Mouse (Mus musculus): ENCODE data around the gene Serpina1f. TPM values are rescaled to one million over a fixed set of nuclear protein-coding genes. Genes with fewer than 3 reads are reported as not detected.

Serpina1f gene
- polyA plus RNA-seq, 1 experiment from 2014 or later: not detected

- WGBS: 86% methylated on average over 2 of the region's 2 CpGs
- H3K27me3 ChIP-seq: no peaks in the 10 kb centered on the region
- no peak overlapping the region for H3K9ac ChIP-seq
- no peaks in the 10 kb centered on the region for H3K9me3 ChIP-seq
- no peaks in the 10 kb centered on the region for H3K36me3 ChIP-seq
- no peaks in the 10 kb centered on the region for H3K4me1 ChIP-seq
- no peak overlapping the region for H3K27ac ChIP-seq
- H3K4me3 ChIP-seq: no peak overlapping the region
- ATAC-seq (ENCODE audit: insufficient number of reproducible peaks, insufficient read depth, low FRiP score, low TSS enrichment): no peak
- H3K4me2 ChIP-seq (replicated peaks): no peak overlapping the region
Observed at GRCm38 (mm10) chr12:103659171-103659570, 36.2 kb downstream of the Serpina1f start.

- Histone ChIP-seq H3K4me1 (no peaks in the 10 kb centered on the region), H3K4me2 (replicated peaks) (no peak overlapping the region), H3K4me3 (no peak overlapping the region), H3K36me3 (no peaks in the 10 kb centered on the region), H3K9ac (no peak overlapping the region), H3K9me3 (no peaks in the 10 kb centered on the region), H3K27ac (no peak overlapping the region), H3K27me3 (no peaks in the 10 kb centered on the region)
- 81% methylated on average over 10 of the region's 10 CpGs for WGBS
- ATAC-seq (ENCODE audit: insufficient number of reproducible peaks, insufficient read depth, low FRiP score, low TSS enrichment): no peak
Observed at GRCm38 (mm10) chr12:103657991-103658390, 37.3 kb downstream of the Serpina1f start.

GRCm38 (mm10) chr12:103656848-103657626 lies 38.3 kb downstream of the Serpina1f start, which contains the start of gene Serpina6:
Gene Serpina6, minus strand, starts transcription at chr12:103657212.
- H3K36me3 ChIP-seq: no peaks in the 10 kb centered on the region
- no peaks in the 10 kb centered on the region for H3K4me1 ChIP-seq
- no peaks in the 10 kb centered on the region for H3K27me3 ChIP-seq
- no peaks in the 10 kb centered on the region for H3K9me3 ChIP-seq
- H3K9ac ChIP-seq: no peak within 1 kb of the TSS
- H3K4me3 ChIP-seq: no peak within 1 kb of the TSS
- H3K27ac ChIP-seq: no peak within 1 kb of the TSS
- ATAC-seq (ENCODE audit: insufficient number of reproducible peaks, insufficient read depth, low FRiP score, low TSS enrichment): no peak
- WGBS: 81% methylated on average over 9 of the region's 9 CpGs
- H3K4me2 ChIP-seq (replicated peaks): no peak within 1 kb of the TSS

GRCm38 (mm10) chr12:103655123-103656044 lies 39.9 kb downstream of the Serpina1f start:
- Histone ChIP-seq H3K4me3 (no peak overlapping the region), H3K27ac (no peak overlapping the region), H3K27me3 (no peaks in the 10 kb centered on the region), H3K4me2 (replicated peaks) (no peak overlapping the region), H3K9ac (no peak overlapping the region), H3K9me3 (no peaks in the 10 kb centered on the region), H3K4me1 (no peaks in the 10 kb centered on the region), H3K36me3 (no peaks in the 10 kb centered on the region)
- WGBS: 82% methylated on average over 7 of the region's 7 CpGs
- no peak for ATAC-seq (ENCODE audit: insufficient number of reproducible peaks, insufficient read depth, low FRiP score, low TSS enrichment)

- Histone ChIP-seq H3K27ac (no peak overlapping the region), H3K4me2 (replicated peaks) (no peak overlapping the region), H3K4me1 (no peaks in the 10 kb centered on the region), H3K4me3 (no peak overlapping the region), H3K9me3 (no peaks in the 10 kb centered on the region), H3K36me3 (no peaks in the 10 kb centered on the region), H3K27me3 (no peaks in the 10 kb centered on the region), H3K9ac (no peak overlapping the region)
- ATAC-seq (ENCODE audit: insufficient number of reproducible peaks, insufficient read depth, low FRiP score, low TSS enrichment): no peak
- 85% methylated on average over 2 of the region's 2 CpGs for WGBS
Observed at GRCm38 (mm10) chr12:103653836-103654235, 41.5 kb downstream of the Serpina1f start.

- H3K9ac ChIP-seq: no peak overlapping the region
- H3K27ac ChIP-seq: no peak overlapping the region
- no peaks in the 10 kb centered on the region; the same call in 1 of the 2 replicates for H3K4me1 ChIP-seq
- no peak overlapping the region for H3K4me2 ChIP-seq (replicated peaks)
- no peak for ATAC-seq (ENCODE audit: insufficient number of reproducible peaks, insufficient read depth, low FRiP score, low TSS enrichment)
- no peaks in the 10 kb centered on the region for H3K36me3 ChIP-seq
- 78% methylated on average over 2 of the region's 2 CpGs for WGBS
- H3K27me3 ChIP-seq: no peaks in the 10 kb centered on the region
- H3K9me3 ChIP-seq: no peaks in the 10 kb centered on the region
- no peak overlapping the region for H3K4me3 ChIP-seq
Observed at GRCm38 (mm10) chr12:103646314-103646713, 49.0 kb downstream of the Serpina1f start.

- Histone ChIP-seq H3K36me3 (no peaks in the 10 kb centered on the region), H3K27ac (0 out of 2 replicates have a peak overlapping the region, but pooled peaks have one; percentile 50), H3K4me2 (replicated peaks) (no peak overlapping the region), H3K27me3 (no peaks in the 10 kb centered on the region), H3K4me3 (no peak overlapping the region), H3K9me3 (no peaks in the 10 kb centered on the region), H3K4me1 (no peaks in the 10 kb centered on the region; the same call in 1 of the 2 replicates), H3K9ac (no peak overlapping the region)
- WGBS: 23% methylated on average over 5 of the region's 5 CpGs
- ATAC-seq (ENCODE audit: insufficient number of reproducible peaks, insufficient read depth, low FRiP score, low TSS enrichment): no peak
Observed at GRCm38 (mm10) chr12:103644601-103645000, 50.7 kb downstream of the Serpina1f start.

- 80% methylated on average over 3 of the region's 3 CpGs for WGBS
- no peaks in the 10 kb centered on the region for H3K27me3 ChIP-seq
- no peak overlapping the region for H3K4me2 ChIP-seq (replicated peaks)
- no peak overlapping the region for H3K27ac ChIP-seq
- no peaks in the 10 kb centered on the region; the same call in 1 of the 2 replicates for H3K4me1 ChIP-seq
- no peaks in the 10 kb centered on the region for H3K36me3 ChIP-seq
- H3K9me3 ChIP-seq: no peaks in the 10 kb centered on the region
- H3K9ac ChIP-seq: no peak overlapping the region
- no peak overlapping the region for H3K4me3 ChIP-seq
- no peak for ATAC-seq (ENCODE audit: insufficient number of reproducible peaks, insufficient read depth, low FRiP score, low TSS enrichment)
Observed at GRCm38 (mm10) chr12:103643818-103644217, 51.5 kb downstream of the Serpina1f start.

GRCm38 (mm10) chr12:103643336-103643735 lies 52.0 kb downstream of the Serpina1f start:
- no peaks in the 10 kb centered on the region for H3K9me3 ChIP-seq
- H3K27me3 ChIP-seq: no peaks in the 10 kb centered on the region
- H3K4me1 ChIP-seq: no peaks in the 10 kb centered on the region; the same call in 1 of the 2 replicates
- H3K4me2 ChIP-seq (replicated peaks): no peak overlapping the region
- no peak overlapping the region for H3K9ac ChIP-seq
- ATAC-seq (ENCODE audit: insufficient number of reproducible peaks, insufficient read depth, low FRiP score, low TSS enrichment): no peak
- H3K27ac ChIP-seq: no peak overlapping the region
- no peaks in the 10 kb centered on the region for H3K36me3 ChIP-seq
- 0% methylated on average over 2 of the region's 2 CpGs for WGBS
- no peak overlapping the region for H3K4me3 ChIP-seq
